In genomic region chr9:28642766-28643165, GRCm38 (mm10) we compare ENCODE assay signal across 16 mouse cellular contexts.
DNase-seq lines count a peak whose midpoint lies in the region; ATAC-seq lines count a peak whose summit lies in the region.
"Had no signal": no experiment of that assay in that cellular context is flagged by ENCODE, and none has a peak within 500 bp of the region (broad histone marks: within the 10 kb centered on the region; RNA-seq: fewer than 3 reads in every experiment).

No protein-coding gene starts in this region.

- no peak overlapping the region for H3K27ac ChIP-seq in forebrain, embryonic 14.5 days (ENCODE audit: low read depth, low read length)
- no peak overlapping the region for H3K27ac ChIP-seq in forebrain, embryonic 16.5 days (ENCODE audit: low read length)
- H3K27ac ChIP-seq in midbrain, embryonic 14.5 days (replicated peaks; ENCODE audit: low read depth, low read length) = no peak overlapping the region
- H3K27ac ChIP-seq in midbrain, embryonic 13.5 days = no peak overlapping the region
- H3K27ac ChIP-seq: embryonic facial prominence, embryonic 13.5 days; forebrain, embryonic 10.5 days had no signal

- no peak overlapping the region for H3K9ac ChIP-seq in forebrain, embryonic 14.5 days (ENCODE audit: low read length)
- no peak overlapping the region for H3K9ac ChIP-seq in forebrain, embryonic 16.5 days (replicated peaks; ENCODE audit: low read depth, low read length)
- no peak overlapping the region for H3K9ac ChIP-seq in midbrain, embryonic 14.5 days (replicated peaks; ENCODE audit: low read length)
- no peak overlapping the region for H3K9ac ChIP-seq in midbrain, embryonic 13.5 days (replicated peaks)
- H3K9ac ChIP-seq: embryonic facial prominence, embryonic 13.5 days; forebrain, embryonic 12.5 days; forebrain, embryonic 15.5 days had no signal

- DNase-seq in forebrain, embryonic 14.5 days (ENCODE audit: low spot score) = peak; percentile 26
- DNase-seq in midbrain, embryonic 14.5 days = peak; percentile 75
- DNase-seq: adrenal gland, adult 2 months; adrenal gland, postnatal 10 days; adrenal gland, postnatal 25 days; cerebellum, adult 11-12 months; cerebellum, adult 2 months; cerebellum, adult 9-10 months; cerebellum, postnatal 25 days had no signal

- no peaks in the 10 kb centered on the region for H3K36me3 ChIP-seq in forebrain, embryonic 14.5 days (ENCODE audit: control insufficient read depth, insufficient read depth, low read length)
- no peaks in the 10 kb centered on the region for H3K36me3 ChIP-seq in forebrain, embryonic 16.5 days (ENCODE audit: control insufficient read depth, insufficient read depth)
- no peaks in the 10 kb centered on the region for H3K36me3 ChIP-seq in midbrain, embryonic 14.5 days (ENCODE audit: control insufficient read depth, insufficient read depth, low read length)
- no peaks in the 10 kb centered on the region for H3K36me3 ChIP-seq in midbrain, embryonic 13.5 days
- H3K36me3 ChIP-seq: embryonic facial prominence, embryonic 13.5 days; forebrain, embryonic 10.5 days; forebrain, embryonic 12.5 days; forebrain, embryonic 15.5 days had no signal

- no peaks in the 10 kb centered on the region for H3K27me3 ChIP-seq in forebrain, embryonic 14.5 days (replicated peaks; ENCODE audit: control insufficient read depth, insufficient read depth, low read length)
- no peaks in the 10 kb centered on the region for H3K27me3 ChIP-seq in forebrain, embryonic 16.5 days (replicated peaks; ENCODE audit: control insufficient read depth, insufficient read depth, low read length)
- no peaks in the 10 kb centered on the region for H3K27me3 ChIP-seq in midbrain, embryonic 14.5 days (ENCODE audit: control insufficient read depth, insufficient read depth, low read length)
- no peaks in the 10 kb centered on the region for H3K27me3 ChIP-seq in midbrain, embryonic 13.5 days
- H3K27me3 ChIP-seq: embryonic facial prominence, embryonic 13.5 days; forebrain, embryonic 12.5 days; forebrain, embryonic 15.5 days had no signal

- no peak overlapping the region for H3K4me3 ChIP-seq in forebrain, embryonic 14.5 days (ENCODE audit: low read depth, low read length)
- no peak overlapping the region for H3K4me3 ChIP-seq in forebrain, embryonic 16.5 days (replicated peaks; ENCODE audit: low read length)
- H3K4me3 ChIP-seq in midbrain, embryonic 14.5 days (replicated peaks; ENCODE audit: low read depth, low read length) = no peak overlapping the region
- no peak overlapping the region for H3K4me3 ChIP-seq in midbrain, embryonic 13.5 days (replicated peaks)
- H3K4me3 ChIP-seq: embryonic facial prominence, embryonic 13.5 days; forebrain, embryonic 10.5 days; forebrain, embryonic 12.5 days; forebrain, embryonic 15.5 days had no signal

- peaks cover 8% of the 10 kb centered on the region for H3K4me1 ChIP-seq in forebrain, embryonic 14.5 days (ENCODE audit: control insufficient read depth, insufficient read depth, low read length)
- H3K4me1 ChIP-seq in forebrain, embryonic 16.5 days (replicated peaks; ENCODE audit: control insufficient read depth, insufficient read depth, low read length) = peaks cover 7% of the 10 kb centered on the region
- peaks cover 9% of the 10 kb centered on the region for H3K4me1 ChIP-seq in midbrain, embryonic 14.5 days (ENCODE audit: control insufficient read depth, insufficient read depth, low read length)
- H3K4me1 ChIP-seq in midbrain, embryonic 13.5 days (replicated peaks) = peaks cover 12% of the 10 kb centered on the region
- H3K4me1 ChIP-seq: embryonic facial prominence, embryonic 13.5 days had no signal

- no peaks in the 10 kb centered on the region for H3K9me3 ChIP-seq in forebrain, embryonic 14.5 days (replicated peaks; ENCODE audit: control insufficient read depth, low read length)
- H3K9me3 ChIP-seq in forebrain, embryonic 16.5 days (ENCODE audit: control insufficient read depth, low read length) = no peaks in the 10 kb centered on the region
- no peaks in the 10 kb centered on the region for H3K9me3 ChIP-seq in midbrain, embryonic 14.5 days (ENCODE audit: control insufficient read depth, low read length)
- no peaks in the 10 kb centered on the region for H3K9me3 ChIP-seq in midbrain, embryonic 13.5 days
- H3K9me3 ChIP-seq: embryonic facial prominence, embryonic 13.5 days; forebrain, embryonic 10.5 days; forebrain, embryonic 12.5 days; forebrain, embryonic 15.5 days had no signal

- no peak for ATAC-seq in forebrain, embryonic 14.5 days
- ATAC-seq in forebrain, embryonic 16.5 days = no peak
- ATAC-seq in midbrain, embryonic 14.5 days (ENCODE audit: low FRiP score, low TSS enrichment) = no peak
- no peak for ATAC-seq in midbrain, embryonic 13.5 days
- ATAC-seq in erythroid progenitor cell, adult 5-6 weeks (replicated peaks; ENCODE audit: low FRiP score, poor library complexity, severe bottlenecking) = no peak
- ATAC-seq: forebrain, embryonic 15.5 days had no signal

- H3K4me2 ChIP-seq in forebrain, embryonic 14.5 days (ENCODE audit: low read length) = no peak overlapping the region
- no peak overlapping the region for H3K4me2 ChIP-seq in forebrain, embryonic 16.5 days (ENCODE audit: low read length)
- no peak overlapping the region for H3K4me2 ChIP-seq in midbrain, embryonic 14.5 days (ENCODE audit: low read length)
- H3K4me2 ChIP-seq in midbrain, embryonic 13.5 days (replicated peaks) = no peak overlapping the region
- H3K4me2 ChIP-seq: embryonic facial prominence, embryonic 13.5 days; forebrain, embryonic 12.5 days; forebrain, embryonic 15.5 days had no signal
